Comparison of ENCODE assay signal across 9 mouse cellular contexts in genomic region chr4:124847573-124847972, GRCm38 (mm10). TPM values are rescaled to one million over a fixed set of nuclear protein-coding genes. Genes with fewer than 3 reads are reported as not detected.
DNase-seq lines count a peak whose midpoint lies in the region; ATAC-seq and TF ChIP-seq lines count a peak whose summit lies in the region.
"Had no signal": no experiment of that assay in that cellular context is flagged by ENCODE, and none has a peak within 500 bp of the region (broad histone marks: within the 10 kb centered on the region; RNA-seq: fewer than 3 reads in every experiment).

No protein-coding gene starts in this region.

- no peak for TF ChIP-seq EP300 in ES-Bruce4 (IDR thresholded peaks at IDR 0.05; ENCODE audit: insufficient read depth, low read depth, low read length)

- peak; percentile 88 for TF ChIP-seq CTCF in ES-Bruce4 (IDR thresholded peaks at IDR 0.05; ENCODE audit: low read depth, low read length)

- no peaks in the 10 kb centered on the region for H3K9me3 ChIP-seq in ES-Bruce4 (replicated peaks; ENCODE audit: control insufficient read depth, insufficient read depth, low read length, poor library complexity, severe bottlenecking)
- H3K9me3 ChIP-seq in embryonic facial prominence, embryonic 10.5 days = no peaks in the 10 kb centered on the region
- H3K9me3 ChIP-seq: limb, embryonic 12.5 days had no signal

- H3K27ac ChIP-seq in ES-Bruce4 (ENCODE audit: insufficient read depth, low read length) = no peak overlapping the region
- H3K27ac ChIP-seq in embryonic facial prominence, embryonic 10.5 days (replicated peaks) = no peak overlapping the region
- H3K27ac ChIP-seq: limb, embryonic 12.5 days had no signal

- ATAC-seq in megakaryocyte, adult 5-6 weeks (ENCODE audit: poor library complexity, severe bottlenecking) = peak; percentile 56

- no peak overlapping the region for H3K9ac ChIP-seq in ES-Bruce4 (ENCODE audit: low read depth, poor library complexity, severe bottlenecking)
- H3K9ac ChIP-seq: limb, embryonic 12.5 days had no signal

- intact Hi-C loops in heart, postnatal 10 days (cut with DNase I) = loop anchor here (1.0 to 5.0 kb wide), 2 partner anchors 45 to 135 kb away; partner anchors contain the start of genes Mtf1 and Sf3a3

- H3K4me3 ChIP-seq in ES-Bruce4 (ENCODE audit: low read depth, low read length) = no peak overlapping the region
- H3K4me3 ChIP-seq in embryonic facial prominence, embryonic 10.5 days = no peak overlapping the region
- H3K4me3 ChIP-seq: limb, embryonic 12.5 days had no signal

- peak; percentile 81 for DNase-seq in adrenal gland, postnatal 25 days
- DNase-seq in embryonic facial prominence, embryonic 10.5 days (ENCODE audit: low spot score) = peak; percentile 86
- DNase-seq in heart, postnatal 10 days = peak; percentile 86 to 91
- peak; percentile 82 to 83 for DNase-seq in layer of hippocampus, postnatal 36 days
- DNase-seq in right cerebral cortex, postnatal 10 days (ENCODE audit: low spot score in 2 of 2) = peak; percentile 88 to 90
- DNase-seq in urinary bladder, postnatal 14 days (ENCODE audit: low spot score) = peak; percentile 78

- TF ChIP-seq POLR2A in ES-Bruce4 (IDR thresholded peaks at IDR 0.05; ENCODE audit: insufficient read depth, low read length) = no peak

- H3K27me3 ChIP-seq in ES-Bruce4 (ENCODE audit: control insufficient read depth, insufficient read depth, low read length, poor library complexity, severe bottlenecking) = no peaks in the 10 kb centered on the region
- H3K27me3 ChIP-seq in embryonic facial prominence, embryonic 10.5 days (replicated peaks; ENCODE audit: low read depth, poor library complexity, severe bottlenecking) = no peaks in the 10 kb centered on the region
- H3K27me3 ChIP-seq: limb, embryonic 12.5 days had no signal

- 11% methylated on average over 8 of the region's 8 CpGs for WGBS in embryonic facial prominence, embryonic 10.5 days

- H3K4me1 ChIP-seq in ES-Bruce4 (ENCODE audit: control insufficient read depth, insufficient read depth, low read length) = peaks cover 2% of the 10 kb centered on the region
- H3K4me1 ChIP-seq in embryonic facial prominence, embryonic 10.5 days = peaks cover 33% of the 10 kb centered on the region

- H3K36me3 ChIP-seq in ES-Bruce4 (ENCODE audit: control insufficient read depth, insufficient read depth, low read length, poor library complexity, severe bottlenecking) = no peaks in the 10 kb centered on the region
- peaks cover 46% of the 10 kb centered on the region for H3K36me3 ChIP-seq in embryonic facial prominence, embryonic 10.5 days (replicated peaks)

RNA-seq across cellular contexts. Expression of gene Yrdc, which starts 2.9 kb away (rescaled TPM):
- 41.9 and 48.4 TPM in 2 replicates for polyA plus RNA-seq in ES-Bruce4 (2011; ENCODE audit: insufficient read depth, insufficient read length, low read depth, missing spikeins)
- 35.0 and 48.6 TPM in 2 replicates for total RNA-seq in adrenal gland, postnatal 25 days (2021)
- polyA plus RNA-seq in embryonic facial prominence, embryonic 10.5 days (2016; fragmentation: Nextera tagmentation; extraction: Ambion mirVana) = 40.4 and 41.1 TPM in 2 replicates
- 10 to 100 TPM; 20.9 to 24.4 TPM for total RNA-seq in heart, postnatal 10 days (2021)
- 10 to 100 TPM; 32.0 to 33.5 TPM for total RNA-seq in layer of hippocampus, postnatal 36 days (2021)
- total RNA-seq in megakaryocyte, adult 5-6 weeks (2015) = 19.7 and 21.3 TPM in 2 replicates
- 19.1 and 48.6 TPM in 2 replicates for total RNA-seq in megakaryocyte, adult 5-6 weeks (2017)

RNA-seq across cellular contexts. Expression of gene 1110065P20Rik, which starts 3.4 kb away (rescaled TPM):
- polyA plus RNA-seq in ES-Bruce4 (2011; ENCODE audit: insufficient read depth, insufficient read length, low read depth, missing spikeins) = 15.1 and 16.0 TPM in 2 replicates
- total RNA-seq in adrenal gland, postnatal 25 days (2021) = 41.9 and 43.9 TPM in 2 replicates
- polyA plus RNA-seq in embryonic facial prominence, embryonic 10.5 days (2016; fragmentation: Nextera tagmentation; extraction: Ambion mirVana) = 38.9 and 40.3 TPM in 2 replicates
- total RNA-seq in heart, postnatal 10 days (2021) = 10 to 100 TPM; 28.7 to 33.5 TPM
- 10 to 100 TPM; 87.1 to 93.6 TPM for total RNA-seq in layer of hippocampus, postnatal 36 days (2021)
- 5.8 and 6.3 TPM in 2 replicates for total RNA-seq in megakaryocyte, adult 5-6 weeks (2015)
- total RNA-seq in megakaryocyte, adult 5-6 weeks (2017) = 1.6 and 1.7 TPM in 2 replicates

RNA-seq across cellular contexts. Expression of gene Maneal, which starts 14.4 kb away (rescaled TPM):
- 3.8 and 4.8 TPM in 2 replicates for polyA plus RNA-seq in ES-Bruce4 (2011; ENCODE audit: insufficient read depth, insufficient read length, low read depth, missing spikeins)
- 4.1 and 6.4 TPM in 2 replicates for total RNA-seq in adrenal gland, postnatal 25 days (2021)
- 1.0 and 1.2 TPM in 2 replicates for polyA plus RNA-seq in embryonic facial prominence, embryonic 10.5 days (2016; fragmentation: Nextera tagmentation; extraction: Ambion mirVana)
- total RNA-seq in heart, postnatal 10 days (2021) = under 1 TPM; 0.10 to 0.22 TPM
- total RNA-seq in layer of hippocampus, postnatal 36 days (2021) = 10 to 100 TPM; 50.6 to 52.1 TPM
- total RNA-seq in megakaryocyte, adult 5-6 weeks (2015) = 0.93 TPM in 1 of 2 replicates, not detected in the other
- not detected in 2 replicates for total RNA-seq in megakaryocyte, adult 5-6 weeks (2017)

RNA-seq across cellular contexts. Expression of gene Epha10, which starts 33.1 kb away (rescaled TPM):
- 0.37 and 0.84 TPM in 2 replicates for polyA plus RNA-seq in ES-Bruce4 (2011; ENCODE audit: insufficient read depth, insufficient read length, low read depth, missing spikeins)
- total RNA-seq in adrenal gland, postnatal 25 days (2021) = 2.0 and 3.8 TPM in 2 replicates
- 1.1 and 1.6 TPM in 2 replicates for polyA plus RNA-seq in embryonic facial prominence, embryonic 10.5 days (2016; fragmentation: Nextera tagmentation; extraction: Ambion mirVana)
- total RNA-seq in heart, postnatal 10 days (2021) = not detected
- total RNA-seq in layer of hippocampus, postnatal 36 days (2021) = 10 to 100 TPM; 35.0 to 40.9 TPM
- total RNA-seq in megakaryocyte, adult 5-6 weeks (2015) = not detected in 2 replicates
- total RNA-seq in megakaryocyte, adult 5-6 weeks (2017) = not detected in 2 replicates

RNA-seq across cellular contexts. Expression of gene Mtf1, which starts 45.7 kb away (rescaled TPM):
- 15.8 and 16.4 TPM in 2 replicates for polyA plus RNA-seq in ES-Bruce4 (2011; ENCODE audit: insufficient read depth, insufficient read length, low read depth, missing spikeins)
- total RNA-seq in adrenal gland, postnatal 25 days (2021) = 20.4 and 22.5 TPM in 2 replicates
- 15.9 and 17.9 TPM in 2 replicates for polyA plus RNA-seq in embryonic facial prominence, embryonic 10.5 days (2016; fragmentation: Nextera tagmentation; extraction: Ambion mirVana)
- total RNA-seq in heart, postnatal 10 days (2021) = 10 to 100 TPM; 17.4 to 17.6 TPM
- 10 to 100 TPM; 25.1 to 29.6 TPM for total RNA-seq in layer of hippocampus, postnatal 36 days (2021)
- total RNA-seq in megakaryocyte, adult 5-6 weeks (2015) = 22.8 and 25.4 TPM in 2 replicates
- 24.5 and 24.9 TPM in 2 replicates for total RNA-seq in megakaryocyte, adult 5-6 weeks (2017)
